Mouse (Mus musculus): ENCODE results near the gene Cd101. TPM values are rescaled to one million over a fixed set of nuclear protein-coding genes. Genes with fewer than 3 reads are reported as not detected.

The Cd101 gene
- polyA plus RNA-seq, 1 experiment from 2014 or later, result not detected

- H3K4me1 ChIP-seq (ENCODE audit: control insufficient read depth, insufficient read depth, low read length), result no peaks in the 10 kb centered on the region
- H3K4me2 ChIP-seq (ENCODE audit: low read length), result no peak overlapping the region
- H3K27me3 ChIP-seq (ENCODE audit: control insufficient read depth, insufficient read depth, low read depth, low read length), result no peaks in the 10 kb centered on the region
- 72% methylated on average over 7 of the region's 7 CpGs for WGBS
- no peaks in the 10 kb centered on the region for H3K36me3 ChIP-seq (ENCODE audit: control insufficient read depth, insufficient read depth, low read length)
- ATAC-seq, result no peak
- H3K9ac ChIP-seq (ENCODE audit: low read depth, low read length), result no peak overlapping the region
- no peak overlapping the region for H3K4me3 ChIP-seq (ENCODE audit: low read depth, low read length)
- no peak overlapping the region for H3K27ac ChIP-seq (ENCODE audit: low read length)
- H3K9me3 ChIP-seq (replicated peaks; ENCODE audit: control insufficient read depth, low read length, poor library complexity, severe bottlenecking), result no peaks in the 10 kb centered on the region
Measured at GRCm38 (mm10) chr3:101031456-101032142, 2.2 kb upstream of the Cd101 start.

DNA sequence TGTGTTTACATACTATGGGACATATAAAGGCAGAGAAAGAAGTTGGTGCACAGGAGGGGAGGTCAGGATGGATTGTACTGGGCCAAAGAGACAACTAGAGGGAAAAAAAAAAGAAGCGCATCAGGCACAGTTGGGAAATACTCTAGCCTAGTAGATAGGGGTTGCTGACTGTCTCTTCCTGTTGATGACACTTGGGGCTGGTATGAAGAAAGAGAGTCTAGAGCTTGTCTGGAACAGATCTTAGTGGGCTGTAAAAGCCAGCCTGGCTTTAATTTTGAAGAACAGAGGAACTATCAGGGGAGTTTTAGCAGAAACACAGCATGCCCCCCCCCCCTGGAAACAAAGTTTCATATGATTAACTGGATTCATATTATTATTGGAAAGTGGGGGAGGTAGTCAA, 1.3 kb upstream of the Cd101 start:
- ATAC-seq, result no peak
- WGBS, result 100% methylated on average over 1 of the region's 1 CpGs
- no peaks in the 10 kb centered on the region for H3K27me3 ChIP-seq (ENCODE audit: control insufficient read depth, insufficient read depth, low read depth, low read length)
- H3K4me3 ChIP-seq (ENCODE audit: low read depth, low read length), result no peak overlapping the region
- H3K4me1 ChIP-seq (ENCODE audit: control insufficient read depth, insufficient read depth, low read length), result no peaks in the 10 kb centered on the region
- no peak overlapping the region for H3K9ac ChIP-seq (ENCODE audit: low read depth, low read length)
- H3K9me3 ChIP-seq (replicated peaks; ENCODE audit: control insufficient read depth, low read length, poor library complexity, severe bottlenecking), result no peaks in the 10 kb centered on the region
- H3K36me3 ChIP-seq (ENCODE audit: control insufficient read depth, insufficient read depth, low read length), result no peaks in the 10 kb centered on the region
- H3K4me2 ChIP-seq (ENCODE audit: low read length), result no peak overlapping the region
- H3K27ac ChIP-seq (ENCODE audit: low read length), result no peak overlapping the region

- ATAC-seq, result no peak
- H3K9me3 ChIP-seq (replicated peaks; ENCODE audit: control insufficient read depth, low read length, poor library complexity, severe bottlenecking), result no peaks in the 10 kb centered on the region
- no peak overlapping the region for H3K4me3 ChIP-seq (ENCODE audit: low read depth, low read length)
- H3K4me1 ChIP-seq (ENCODE audit: control insufficient read depth, insufficient read depth, low read length), result no peaks in the 10 kb centered on the region
- no peaks in the 10 kb centered on the region for H3K27me3 ChIP-seq (ENCODE audit: control insufficient read depth, insufficient read depth, low read depth, low read length)
- no peaks in the 10 kb centered on the region for H3K36me3 ChIP-seq (ENCODE audit: control insufficient read depth, insufficient read depth, low read length)
- H3K9ac ChIP-seq (ENCODE audit: low read depth, low read length), result no peak overlapping the region
- H3K27ac ChIP-seq (ENCODE audit: low read length), result no peak overlapping the region
- WGBS, result 81% methylated on average over 1 of the region's 1 CpGs
- no peak overlapping the region for H3K4me2 ChIP-seq (ENCODE audit: low read length)
Measured at GRCm38 (mm10) chr3:101026741-101027140, 2.6 kb downstream of the Cd101 start.

DNA sequence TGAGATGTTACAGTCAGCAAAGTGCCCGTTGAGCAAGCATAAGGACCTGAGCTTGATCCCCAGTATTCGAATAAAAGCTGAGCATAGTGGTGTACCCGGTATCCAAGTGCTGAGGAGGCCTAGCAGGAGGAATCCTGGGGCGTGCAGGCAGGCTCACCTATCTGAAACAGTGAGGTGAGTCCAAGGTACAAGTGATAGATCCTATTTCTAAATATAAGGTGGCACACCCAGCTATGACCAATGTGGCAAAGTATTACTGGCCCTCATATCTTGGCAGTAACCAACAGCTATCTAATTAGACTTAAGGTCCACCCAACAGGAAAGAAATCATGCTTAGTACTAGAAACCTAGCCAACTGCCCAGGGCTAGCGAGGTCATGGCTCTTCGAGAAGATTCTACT, 6.4 kb downstream of the Cd101 start:
- no peak for ATAC-seq
- no peaks in the 10 kb centered on the region for H3K9me3 ChIP-seq (replicated peaks; ENCODE audit: control insufficient read depth, low read length, poor library complexity, severe bottlenecking)
- 88% methylated on average over 6 of the region's 6 CpGs for WGBS

DNA sequence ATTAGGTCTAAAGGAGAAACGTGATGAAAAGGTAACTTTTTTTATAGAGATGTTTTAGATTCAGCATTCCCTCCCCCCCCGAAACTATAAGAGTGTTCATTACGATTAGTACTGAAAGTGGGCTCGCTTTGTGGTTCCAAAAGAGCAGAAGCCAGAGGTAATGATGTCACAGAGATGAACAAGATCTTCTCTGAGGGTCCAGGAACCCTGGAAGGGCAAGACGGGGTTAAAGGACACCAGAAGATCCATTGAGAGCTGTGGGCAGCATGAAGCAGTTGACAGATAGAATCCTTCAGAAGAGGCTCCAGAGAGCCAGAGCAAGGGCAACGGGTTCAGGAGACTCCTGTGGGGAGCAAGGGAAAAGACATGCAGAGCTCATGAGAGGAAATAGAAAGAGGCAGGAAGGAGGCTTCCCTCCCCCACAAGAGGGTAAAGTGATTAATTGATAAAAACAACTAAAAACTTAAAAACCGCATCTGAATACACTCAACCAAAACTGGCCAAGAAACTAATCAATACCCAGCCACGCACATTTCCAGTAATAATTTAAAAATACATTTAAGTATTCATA, 7.8 kb downstream of the Cd101 start:
- Histone ChIP-seq H3K4me1 (ENCODE audit: control insufficient read depth, insufficient read depth, low read length) (no peaks in the 10 kb centered on the region), H3K4me3 (ENCODE audit: low read depth, low read length) (no peak overlapping the region), H3K36me3 (ENCODE audit: control insufficient read depth, insufficient read depth, low read length) (no peaks in the 10 kb centered on the region), H3K4me2 (ENCODE audit: low read length) (no peak overlapping the region), H3K27me3 (ENCODE audit: control insufficient read depth, insufficient read depth, low read depth, low read length) (no peaks in the 10 kb centered on the region), H3K9ac (ENCODE audit: low read depth, low read length) (no peak overlapping the region), H3K27ac (ENCODE audit: low read length) (no peak overlapping the region), H3K9me3 (replicated peaks; ENCODE audit: control insufficient read depth, low read length, poor library complexity, severe bottlenecking) (no peaks in the 10 kb centered on the region)
- WGBS, result 81% methylated on average over 8 of the region's 8 CpGs
- no peak for ATAC-seq

More for the DNA sequence above, 6.4 kb downstream of the Cd101 start:
- H3K4me1 ChIP-seq (ENCODE audit: control insufficient read depth, insufficient read depth, low read length), result no peaks in the 10 kb centered on the region
- no peak overlapping the region for H3K4me3 ChIP-seq (ENCODE audit: low read depth, low read length)
- H3K27ac ChIP-seq (ENCODE audit: low read length), result no peak overlapping the region
- no peak overlapping the region for H3K4me2 ChIP-seq (ENCODE audit: low read length)
- H3K36me3 ChIP-seq (ENCODE audit: control insufficient read depth, insufficient read depth, low read length), result no peaks in the 10 kb centered on the region
- H3K27me3 ChIP-seq (ENCODE audit: control insufficient read depth, insufficient read depth, low read depth, low read length), result no peaks in the 10 kb centered on the region
- no peak overlapping the region for H3K9ac ChIP-seq (ENCODE audit: low read depth, low read length)

- no peaks in the 10 kb centered on the region for H3K9me3 ChIP-seq (replicated peaks; ENCODE audit: control insufficient read depth, low read length, poor library complexity, severe bottlenecking)
- H3K27ac ChIP-seq (ENCODE audit: low read length), result no peak overlapping the region
- H3K36me3 ChIP-seq (ENCODE audit: control insufficient read depth, insufficient read depth, low read length), result no peaks in the 10 kb centered on the region
- H3K9ac ChIP-seq (ENCODE audit: low read depth, low read length), result no peak overlapping the region
- H3K4me2 ChIP-seq (ENCODE audit: low read length), result no peak overlapping the region
- WGBS, result 92% methylated on average over 5 of the region's 5 CpGs
- ATAC-seq, result no peak
- H3K4me3 ChIP-seq (ENCODE audit: low read depth, low read length), result no peak overlapping the region
- H3K4me1 ChIP-seq (ENCODE audit: control insufficient read depth, insufficient read depth, low read length), result no peaks in the 10 kb centered on the region; the same call in 1 of the 2 replicates
- H3K27me3 ChIP-seq (ENCODE audit: control insufficient read depth, insufficient read depth, low read depth, low read length), result no peaks in the 10 kb centered on the region
Measured at GRCm38 (mm10) chr3:101021073-101021472, 8.3 kb downstream of the Cd101 start.

DNA sequence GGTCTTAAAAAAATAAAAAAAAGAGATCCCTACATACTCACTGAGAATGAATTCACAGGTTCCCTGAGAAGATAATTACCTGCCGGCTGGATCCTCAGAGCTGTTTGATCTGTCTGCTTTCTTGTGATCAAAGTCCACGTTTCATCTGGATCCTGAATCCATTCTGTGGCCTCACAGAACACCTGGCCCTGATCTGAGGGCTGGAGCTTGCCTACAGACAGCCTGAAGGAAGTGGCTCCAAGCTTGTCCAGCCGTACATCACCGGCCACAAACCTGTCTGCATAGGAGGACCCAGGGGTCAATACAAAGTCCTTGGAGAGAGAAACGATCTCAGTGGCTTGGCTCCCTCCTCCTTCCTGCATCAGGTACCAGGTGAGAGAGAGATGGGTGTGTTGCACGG, 10.9 kb downstream of the Cd101 start:
- WGBS, result 75% methylated on average over 6 of the region's 6 CpGs

GRCm38 (mm10) chr3:101016050-101016449, 13.3 kb downstream of the Cd101 start:
- 83% methylated on average over 7 of the region's 7 CpGs for WGBS
- Histone ChIP-seq H3K27me3 (ENCODE audit: control insufficient read depth, insufficient read depth, low read depth, low read length) (no peaks in the 10 kb centered on the region), H3K4me3 (ENCODE audit: low read depth, low read length) (no peak overlapping the region), H3K4me1 (ENCODE audit: control insufficient read depth, insufficient read depth, low read length) (peaks cover 4% of the 10 kb centered on the region; the same call in 1 of the 2 replicates), H3K36me3 (ENCODE audit: control insufficient read depth, insufficient read depth, low read length) (no peaks in the 10 kb centered on the region), H3K4me2 (ENCODE audit: low read length) (no peak overlapping the region), H3K9me3 (replicated peaks; ENCODE audit: control insufficient read depth, low read length, poor library complexity, severe bottlenecking) (no peaks in the 10 kb centered on the region), H3K9ac (ENCODE audit: low read depth, low read length) (no peak overlapping the region), H3K27ac (ENCODE audit: low read length) (no peak overlapping the region)
- no peak for ATAC-seq

More for the DNA sequence above, 10.9 kb downstream of the Cd101 start:
- H3K4me2 ChIP-seq (ENCODE audit: low read length), result no peak overlapping the region
- no peaks in the 10 kb centered on the region for H3K27me3 ChIP-seq (ENCODE audit: control insufficient read depth, insufficient read depth, low read depth, low read length)
- H3K4me3 ChIP-seq (ENCODE audit: low read depth, low read length), result no peak overlapping the region
- H3K9me3 ChIP-seq (replicated peaks; ENCODE audit: control insufficient read depth, low read length, poor library complexity, severe bottlenecking), result no peaks in the 10 kb centered on the region
- H3K9ac ChIP-seq (ENCODE audit: low read depth, low read length), result no peak overlapping the region
- no peak overlapping the region for H3K27ac ChIP-seq (ENCODE audit: low read length)
- no peaks in the 10 kb centered on the region for H3K36me3 ChIP-seq (ENCODE audit: control insufficient read depth, insufficient read depth, low read length)
- H3K4me1 ChIP-seq (ENCODE audit: control insufficient read depth, insufficient read depth, low read length), result peaks cover 4% of the 10 kb centered on the region; the same call in 1 of the 2 replicates
- no peak for ATAC-seq

DNA sequence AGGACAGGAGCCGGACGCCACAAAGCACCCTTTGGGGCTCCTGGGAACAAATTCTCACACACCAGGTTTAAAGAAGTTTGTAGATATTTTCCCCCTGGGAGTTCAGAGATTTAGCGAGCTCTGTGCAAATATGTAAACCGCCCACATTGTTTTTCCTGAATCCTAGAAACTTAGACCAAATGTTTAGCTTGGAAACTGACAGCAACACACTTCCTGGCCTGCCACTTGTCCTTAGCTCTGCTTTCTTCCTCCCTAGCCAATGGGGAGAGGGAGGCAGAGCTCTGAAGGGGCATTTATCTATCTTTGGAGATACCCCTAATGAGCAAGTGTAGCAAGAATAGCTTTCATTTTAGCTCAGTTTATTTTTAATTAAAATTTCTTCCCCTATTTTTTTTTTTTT, 14.1 kb downstream of the Cd101 start:
- 52% methylated on average over 4 of the region's 4 CpGs for WGBS
- no peak overlapping the region for H3K4me2 ChIP-seq (ENCODE audit: low read length)
- no peak for ATAC-seq
- no peak overlapping the region for H3K27ac ChIP-seq (ENCODE audit: low read length)
- H3K9me3 ChIP-seq (replicated peaks; ENCODE audit: control insufficient read depth, low read length, poor library complexity, severe bottlenecking), result no peaks in the 10 kb centered on the region
- no peaks in the 10 kb centered on the region for H3K36me3 ChIP-seq (ENCODE audit: control insufficient read depth, insufficient read depth, low read length)
- H3K4me3 ChIP-seq (ENCODE audit: low read depth, low read length), result no peak overlapping the region
- H3K27me3 ChIP-seq (ENCODE audit: control insufficient read depth, insufficient read depth, low read depth, low read length), result no peaks in the 10 kb centered on the region
- H3K9ac ChIP-seq (ENCODE audit: low read depth, low read length), result no peak overlapping the region
- H3K4me1 ChIP-seq (ENCODE audit: control insufficient read depth, insufficient read depth, low read length), result peaks cover 4% of the 10 kb centered on the region; the same call in 1 of the 2 replicates
